Mouse (Mus musculus) right cerebral cortex, postnatal 10 days (tissue): ENCODE data around the gene Sva.

Source experiments
- DNase-seq, 2 experiments: peaks; one replicate each; pipeline ENCODE4 v3.0.0; 2021; ENCODE audit warnings: low spot score in 2 of 2

Sva gene

DNA sequence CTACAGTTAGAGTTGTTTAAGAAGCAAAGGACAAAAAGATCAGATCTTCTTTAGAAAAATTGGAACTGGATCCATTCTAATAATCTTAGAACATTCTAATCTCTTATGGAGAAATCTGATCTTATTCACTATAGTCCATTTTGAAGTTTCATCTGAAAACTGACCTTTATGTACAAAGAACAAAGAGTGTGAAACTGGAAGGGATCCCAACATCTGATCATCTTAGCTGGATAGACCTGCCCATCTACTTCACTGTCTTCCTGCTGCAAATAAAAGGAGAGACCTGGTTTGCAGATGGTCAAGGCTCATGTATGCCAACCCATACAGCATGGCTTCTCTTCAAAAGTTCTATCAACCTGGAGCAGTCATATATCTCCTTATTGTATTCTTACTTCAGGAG is at the start of gene Sva:
Sva (plus strand) TSS at position 301 of the 400 bp plus-strand sequence.
- no peak for DNase-seq
